Mouse (Mus musculus) heart, embryonic 15.5 days (tissue): ENCODE measurements around the gene Arhgef17. TPM values are rescaled to one million over a fixed set of nuclear protein-coding genes. Genes with fewer than 3 reads are reported as not detected.
"Not testable (repeated sequence)": the region's sequence is repeated elsewhere in the genome, so short reads cannot be mapped to it uniquely, and the experiment has no call there.

Experiments
- ATAC-seq: fragments of 200-750 bp; cut with Nextera tagmentation; replicated peaks from 2 replicates; pipeline ENCODE4 v1.8.0; 2017; ENCODE audit warnings: low read depth, moderate TSS enrichment; ENCODE audit not compliant: insufficient number of reproducible peaks, insufficient read depth, low FRiP score
- H3K27ac ChIP-seq: fragments of 300-500 bp; sonication (generic); 2 replicates; pipeline ENCODE4 v1.5.1; 2015; ENCODE audit warnings: mild to moderate bottlenecking, inconsistent platforms
- H3K27me3 ChIP-seq: fragments of 300-500 bp; sonication (generic); 2 replicates; pipeline ENCODE4 v1.6.1; 2015; ENCODE audit warnings: inconsistent platforms
- H3K36me3 ChIP-seq: fragments of 300-500 bp; sonication (generic); 2 replicates; pipeline ENCODE4 v1.6.1; 2015; ENCODE audit warnings: mild to moderate bottlenecking, inconsistent platforms
- H3K4me1 ChIP-seq: fragments of 300-500 bp; sonication (generic); replicated peaks from 2 replicates; pipeline ENCODE4 v1.6.1; 2015; ENCODE audit warnings: inconsistent platforms
- H3K4me2 ChIP-seq: fragments of 300-500 bp; sonication (generic); 2 replicates; pipeline ENCODE4 v1.6.1; 2015; ENCODE audit warnings: inconsistent platforms, mild to moderate bottlenecking, moderate library complexity
- H3K4me3 ChIP-seq: fragments of 300-500 bp; sonication (generic); 2 replicates; pipeline ENCODE4 v1.5.1; 2015; ENCODE audit warnings: mild to moderate bottlenecking, inconsistent platforms
- H3K9ac ChIP-seq: fragments of 300-500 bp; sonication (generic); 2 replicates; pipeline ENCODE4 v1.6.1; 2015; ENCODE audit warnings: mild to moderate bottlenecking, inconsistent platforms
- H3K9me3 ChIP-seq: fragments of 300-500 bp; sonication (generic); replicated peaks from 2 replicates; pipeline ENCODE4 v1.6.1; 2016; ENCODE audit warnings: inconsistent platforms
- WGBS: fragments of 180-500 bp; shearing (Covaris S2); methylation state at CpG from one replicate; pipeline ENCODE4 v1.1.7; 2015; ENCODE audit warnings: mixed read lengths; 5-methylcytosine and 5-hydroxymethylcytosine counted together
- polyA plus RNA-seq: library from polyadenylated mRNA; unstranded; fragments of >200 nt; fragmentation: Nextera tagmentation; extraction: Ambion mirVana; gene quantifications from 2 replicates; pipeline ENCODE4 v1.2.1, GENCODE M21; 2015

The Arhgef17 gene
- polyA plus RNA-seq, 1 experiment from 2014 or later = 4.1 TPM

GRCm38 (mm10) chr7:100855795-100856573 lies 75.9 kb downstream of the Arhgef17 start:
- ATAC-seq = peak; percentile 23; the same call in 1 of the 2 replicates
- H3K36me3 ChIP-seq = no peaks in the 10 kb centered on the region
- H3K4me1 ChIP-seq = peaks cover 69% of the 10 kb centered on the region
- 0 out of 2 replicates have a peak overlapping the region, but pooled peaks have one; percentile 2 for H3K4me3 ChIP-seq
- 49% methylated on average over 5 of the region's 5 CpGs for WGBS
- peak overlapping the region; percentile 38; the same call in 1 of the 2 replicates for H3K27ac ChIP-seq
- no peak overlapping the region for H3K9ac ChIP-seq
- H3K9me3 ChIP-seq = no peaks in the 10 kb centered on the region
- H3K4me2 ChIP-seq = peak overlapping the region; percentile 2; the same call in 1 of the 2 replicates
- H3K27me3 ChIP-seq = no peaks in the 10 kb centered on the region

DNA sequence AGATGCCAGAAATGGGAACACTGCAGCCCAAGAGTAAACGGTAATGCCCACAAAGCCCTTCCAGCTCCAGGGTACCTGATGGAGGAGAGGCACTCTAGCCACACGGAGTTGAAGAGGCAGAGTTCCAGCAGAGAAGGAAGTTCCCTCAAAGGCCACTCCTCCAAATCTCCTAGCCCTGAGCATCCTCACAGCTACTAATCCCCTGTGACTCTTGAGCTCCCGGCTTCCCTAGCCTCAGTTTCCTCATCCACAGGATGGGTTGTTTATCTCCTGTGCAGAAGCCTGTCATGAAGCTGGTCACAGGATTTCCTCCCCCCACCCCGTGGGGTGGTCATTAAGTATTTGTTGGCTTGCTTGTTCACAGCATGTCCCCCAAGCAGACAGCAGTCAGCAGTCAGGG lies 76.6 kb downstream of the Arhgef17 start:
- no peaks in the 10 kb centered on the region for H3K9me3 ChIP-seq
- peak overlapping the region; percentile 38; the same call in 1 of the 2 replicates for H3K27ac ChIP-seq
- peak overlapping the region; percentile 2; the same call in 1 of the 2 replicates for H3K4me2 ChIP-seq
- H3K4me3 ChIP-seq = 0 out of 2 replicates have a peak overlapping the region, but pooled peaks have one; percentile 2
- H3K4me1 ChIP-seq = peaks cover 62% of the 10 kb centered on the region
- no peak for ATAC-seq
- H3K36me3 ChIP-seq = no peaks in the 10 kb centered on the region
- no peak overlapping the region for H3K9ac ChIP-seq
- no peaks in the 10 kb centered on the region for H3K27me3 ChIP-seq
- WGBS = 43% methylated on average over 4 of the region's 4 CpGs

DNA sequence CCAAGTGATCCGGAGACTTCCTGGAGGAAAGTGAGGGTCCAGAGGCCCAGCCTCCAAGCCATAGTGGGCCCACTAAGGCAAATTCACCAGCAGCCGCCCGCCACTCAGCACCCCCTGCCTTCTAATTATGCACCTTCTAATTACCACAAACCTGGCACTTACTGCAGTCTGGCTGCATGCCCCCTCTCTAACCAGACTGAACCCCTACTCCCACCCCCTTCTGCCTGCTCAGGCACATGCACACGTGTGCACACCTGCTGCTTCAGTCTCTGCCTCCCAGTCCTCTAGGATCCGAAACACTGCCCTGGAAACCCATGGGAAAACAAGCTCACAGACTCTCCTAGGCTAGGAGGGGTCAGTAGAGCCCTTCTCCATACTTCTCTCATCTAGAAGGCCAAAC lies 77.0 kb downstream of the Arhgef17 start:
- 0 out of 2 replicates have a peak overlapping the region, but pooled peaks have one; percentile 2 for H3K4me3 ChIP-seq
- peaks cover 58% of the 10 kb centered on the region for H3K4me1 ChIP-seq
- no peaks in the 10 kb centered on the region for H3K27me3 ChIP-seq
- ATAC-seq = no peak
- H3K27ac ChIP-seq = peak overlapping the region; percentile 38; the same call in 1 of the 2 replicates
- 86% methylated on average over 5 of the region's 5 CpGs for WGBS
- no peaks in the 10 kb centered on the region for H3K36me3 ChIP-seq
- H3K9ac ChIP-seq = no peak overlapping the region
- H3K9me3 ChIP-seq = no peaks in the 10 kb centered on the region
- H3K4me2 ChIP-seq = peak overlapping the region; percentile 2; the same call in 1 of the 2 replicates

GRCm38 (mm10) chr7:100854137-100854814 lies 77.6 kb downstream of the Arhgef17 start:
- Histone ChIP-seq H3K4me2 (peak overlapping the region; percentile 2; the same call in 1 of the 2 replicates), H3K27me3 (no peaks in the 10 kb centered on the region), H3K9me3 (no peaks in the 10 kb centered on the region), H3K27ac (no peak overlapping the region), H3K36me3 (no peaks in the 10 kb centered on the region), H3K9ac (no peak overlapping the region), H3K4me3 (0 out of 2 replicates have a peak overlapping the region, but pooled peaks have one; percentile 2), H3K4me1 (peaks cover 52% of the 10 kb centered on the region)
- ATAC-seq = no peak
- 44% methylated on average over 6 of the region's 6 CpGs for WGBS

DNA sequence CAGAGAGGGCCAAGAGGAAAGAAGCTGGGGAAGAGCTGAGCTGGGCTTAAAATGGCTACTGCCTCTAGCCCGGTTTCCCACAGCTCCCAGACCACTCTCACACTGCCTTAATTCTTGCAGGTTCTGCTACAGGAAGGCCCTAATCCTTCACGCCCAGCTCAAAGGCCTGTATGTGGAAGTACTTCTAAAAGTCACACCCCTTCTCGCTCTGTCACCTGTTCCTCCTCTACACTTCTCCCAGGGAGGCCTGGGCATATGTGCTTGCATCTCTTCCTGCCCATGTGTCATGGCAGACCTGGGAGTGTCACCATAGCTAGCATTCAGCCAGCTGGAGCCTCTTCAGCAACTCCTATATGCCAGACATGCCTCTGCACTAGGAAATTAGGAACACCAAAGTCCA lies 78.5 kb downstream of the Arhgef17 start:
- 71% methylated on average over 3 of the region's 3 CpGs for WGBS
- no peak for ATAC-seq
- Histone ChIP-seq H3K27ac (no peak overlapping the region), H3K9ac (no peak overlapping the region), H3K9me3 (no peaks in the 10 kb centered on the region), H3K27me3 (no peaks in the 10 kb centered on the region), H3K36me3 (no peaks in the 10 kb centered on the region), H3K4me2 (no peak overlapping the region), H3K4me1 (peaks cover 48% of the 10 kb centered on the region), H3K4me3 (no peak overlapping the region)

DNA sequence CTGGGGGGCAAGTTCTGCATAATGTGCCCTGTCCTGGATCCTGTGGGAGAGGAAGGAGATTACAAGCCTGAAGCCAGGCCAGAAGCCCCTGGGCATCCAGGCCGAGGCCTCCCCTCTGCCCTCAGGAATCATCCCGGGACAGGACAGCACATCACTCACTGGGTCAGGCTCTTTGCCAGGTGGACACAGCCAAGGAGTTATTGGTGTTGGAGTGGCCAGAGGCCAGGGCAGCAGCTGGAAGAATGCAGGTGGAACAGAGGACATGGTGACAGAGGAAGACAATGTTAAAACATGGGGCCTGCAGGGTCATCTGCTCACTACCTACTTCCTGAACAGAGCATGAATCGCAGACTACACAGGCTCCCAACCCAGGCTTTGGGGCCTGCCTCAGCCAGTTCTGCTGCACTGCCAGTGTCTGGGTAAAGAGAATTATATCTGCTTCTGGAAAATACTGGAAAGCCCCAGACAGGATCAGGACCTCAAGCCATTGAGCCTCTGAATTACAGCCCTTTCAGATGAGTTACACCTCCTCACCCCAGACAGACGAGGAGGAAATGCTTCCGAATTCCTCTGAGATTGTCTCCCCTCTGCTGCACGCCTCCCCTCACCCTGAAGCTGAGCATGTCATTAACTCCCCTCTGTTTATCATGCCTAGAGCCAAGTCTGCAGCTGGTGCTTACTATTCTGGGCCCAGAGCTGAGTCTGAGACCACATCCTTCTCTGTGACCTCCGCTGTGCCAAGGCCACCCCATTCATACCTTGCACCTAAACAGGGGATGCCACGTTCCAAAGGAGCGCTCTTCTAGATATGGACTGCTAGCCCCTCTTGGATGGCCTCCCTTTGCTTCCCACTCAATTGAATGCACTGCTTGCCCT lies 80.2 kb downstream of the Arhgef17 start:
- WGBS = 42% methylated on average over 9 of the region's 9 CpGs
- no peak for ATAC-seq
- H3K36me3 ChIP-seq = no peaks in the 10 kb centered on the region
- H3K4me2 ChIP-seq = no peak overlapping the region
- H3K4me1 ChIP-seq = peaks cover 48% of the 10 kb centered on the region
- H3K9ac ChIP-seq = peak overlapping the region; percentile 26; the same call in 1 of the 2 replicates
- no peaks in the 10 kb centered on the region for H3K9me3 ChIP-seq
- peak overlapping the region; percentile 43 for H3K27ac ChIP-seq
- no peak overlapping the region for H3K4me3 ChIP-seq
- H3K27me3 ChIP-seq = no peaks in the 10 kb centered on the region

DNA sequence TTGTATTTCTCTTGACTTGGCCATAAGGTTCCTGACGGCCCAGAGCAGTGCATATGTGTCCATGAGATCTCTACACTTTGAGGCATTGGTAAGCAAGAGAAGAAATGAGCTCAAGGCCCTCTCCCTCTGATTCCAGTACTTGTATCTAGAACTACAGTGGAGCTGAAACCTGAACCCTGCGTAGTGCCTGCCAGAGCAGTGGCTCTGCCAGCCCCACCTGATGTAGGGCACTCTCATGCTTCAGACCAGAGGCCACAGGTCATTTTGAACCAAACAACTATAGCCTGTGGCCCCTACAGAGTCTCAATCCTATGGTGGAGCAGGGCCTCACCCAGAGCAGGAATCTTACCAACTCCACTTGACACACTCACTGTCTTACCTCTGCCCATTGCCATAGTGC lies 82.4 kb downstream of the Arhgef17 start:
- Histone ChIP-seq H3K27me3 (no peaks in the 10 kb centered on the region), H3K9me3 (no peaks in the 10 kb centered on the region), H3K4me3 (no peak overlapping the region), H3K36me3 (no peaks in the 10 kb centered on the region), H3K9ac (no peak overlapping the region), H3K27ac (no peak overlapping the region), H3K4me1 (peaks cover 51% of the 10 kb centered on the region), H3K4me2 (no peak overlapping the region)
- 93% methylated on average over 2 of the region's 2 CpGs for WGBS
- no peak for ATAC-seq

- H3K36me3 ChIP-seq = no peaks in the 10 kb centered on the region
- no peak overlapping the region for H3K4me3 ChIP-seq
- H3K4me1 ChIP-seq = peaks cover 51% of the 10 kb centered on the region
- H3K4me2 ChIP-seq = no peak overlapping the region
- no peaks in the 10 kb centered on the region for H3K9me3 ChIP-seq
- no peak overlapping the region for H3K27ac ChIP-seq
- ATAC-seq = no peak
- no peak overlapping the region for H3K9ac ChIP-seq
- 38% methylated on average over 6 of the region's 6 CpGs for WGBS
- H3K27me3 ChIP-seq = no peaks in the 10 kb centered on the region
Measured at GRCm38 (mm10) chr7:100848744-100849143, 83.2 kb downstream of the Arhgef17 start.

GRCm38 (mm10) chr7:100847131-100847530 lies 84.8 kb downstream of the Arhgef17 start:
- Histone ChIP-seq H3K27ac (no peak overlapping the region), H3K9ac (no peak overlapping the region), H3K36me3 (no peaks in the 10 kb centered on the region), H3K27me3 (no peaks in the 10 kb centered on the region), H3K4me3 (no peak overlapping the region), H3K9me3 (no peaks in the 10 kb centered on the region), H3K4me2 (no peak overlapping the region), H3K4me1 (peaks cover 36% of the 10 kb centered on the region)
- ATAC-seq = no peak
- WGBS = 90% methylated on average over 6 of the region's 6 CpGs

- peaks cover 26% of the 10 kb centered on the region for H3K4me1 ChIP-seq
- H3K9ac ChIP-seq, H3K27ac ChIP-seq, H3K4me3 ChIP-seq, H3K4me2 ChIP-seq, H3K9me3 ChIP-seq, H3K27me3 ChIP-seq, ATAC-seq, H3K36me3 ChIP-seq: not testable (repeated sequence)
- 75% methylated on average over 7 of the region's 7 CpGs for WGBS
Measured at GRCm38 (mm10) chr7:100846033-100846432, 85.9 kb downstream of the Arhgef17 start.

DNA sequence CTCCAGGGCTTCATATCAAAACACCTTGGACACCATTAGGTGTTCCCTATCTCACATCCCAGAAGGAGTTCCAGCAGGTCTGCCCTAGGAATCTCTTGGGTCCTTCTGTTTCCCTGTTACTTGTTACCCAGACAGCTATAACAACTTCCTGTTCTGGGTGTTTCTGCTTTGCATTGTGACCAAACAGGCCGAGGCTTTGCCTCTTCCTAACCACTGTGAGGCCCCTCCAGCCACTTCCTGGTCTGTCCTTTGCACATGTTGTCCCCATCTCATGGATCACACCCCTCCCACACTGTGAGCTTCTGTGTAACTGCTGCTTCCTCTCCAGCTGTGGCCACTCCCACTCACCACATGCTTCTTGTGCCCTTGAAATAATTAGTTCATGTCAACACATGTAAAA lies 86.5 kb downstream of the Arhgef17 start:
- no peaks in the 10 kb centered on the region for H3K9me3 ChIP-seq
- 20% methylated on average over 1 of the region's 1 CpGs for WGBS
- H3K36me3 ChIP-seq = no peaks in the 10 kb centered on the region
- H3K9ac ChIP-seq = no peak overlapping the region
- H3K27ac ChIP-seq = peak overlapping the region; percentile 71
- peak; percentile 72 for ATAC-seq
- no peaks in the 10 kb centered on the region for H3K27me3 ChIP-seq
- H3K4me1 ChIP-seq = peaks cover 26% of the 10 kb centered on the region
- H3K4me2 ChIP-seq = no peak overlapping the region
- H3K4me3 ChIP-seq = no peak overlapping the region
